Mouse (Mus musculus) adipocyte (in vitro differentiated cells): ENCODE results near the gene Nubp2.

Experiments used
- DNase-seq: peaks from one replicate; pipeline ENCODE4 v3.0.0-alpha.2; 2016; ENCODE audit warnings: low spot score

Gene Nubp2

GRCm38 (mm10) chr17:24886134-24886931 lies at the start of gene Nubp2, which contains the start of gene Spsb3:
TSS of gene Nubp2 (minus strand) at chr17:24886349.
TSS of gene Spsb3 (plus strand) at chr17:24886643.
- peak; percentile 100 for DNase-seq

GRCm38 (mm10) chr17:24935666-24936065 lies 49.5 kb upstream of the Nubp2 start:
- no peak for DNase-seq

GRCm38 (mm10) chr17:24934926-24935325 lies 48.8 kb upstream of the Nubp2 start:
- DNase-seq, result no peak

- no peak for DNase-seq
These were observed 47.0 kb upstream of the Nubp2 start for GRCm38 (mm10) chr17:24933163-24933562.

GRCm38 (mm10) chr17:24932431-24932830 lies 46.3 kb upstream of the Nubp2 start:
- peak; percentile 47 for DNase-seq

GRCm38 (mm10) chr17:24929506-24929905 lies 43.4 kb upstream of the Nubp2 start:
- DNase-seq, result no peak

- peak; percentile 50 for DNase-seq
These were observed 37.1 kb upstream of the Nubp2 start for GRCm38 (mm10) chr17:24923246-24923645.

GRCm38 (mm10) chr17:24913984-24914383 lies 27.8 kb upstream of the Nubp2 start:
- DNase-seq, result no peak

GRCm38 (mm10) chr17:24907591-24907990 lies 21.4 kb upstream of the Nubp2 start:
- DNase-seq, result no peak

GRCm38 (mm10) chr17:24903767-24904166 lies 17.6 kb upstream of the Nubp2 start:
- no peak for DNase-seq

- DNase-seq, result peak; percentile 60
These were observed 16.7 kb upstream of the Nubp2 start for GRCm38 (mm10) chr17:24902671-24903474.

- no peak for DNase-seq
These were observed 16.0 kb upstream of the Nubp2 start for GRCm38 (mm10) chr17:24902124-24902523.

- DNase-seq, result no peak
These were observed 13.9 kb upstream of the Nubp2 start for GRCm38 (mm10) chr17:24900014-24900413.

- peak; percentile 45 for DNase-seq
These were observed 13.0 kb upstream of the Nubp2 start for GRCm38 (mm10) chr17:24899153-24899552.

- no peak for DNase-seq
These were observed 12.1 kb upstream of the Nubp2 start for GRCm38 (mm10) chr17:24898041-24898854.

GRCm38 (mm10) chr17:24897600-24897999 lies 11.5 kb upstream of the Nubp2 start:
- DNase-seq, result no peak

- DNase-seq, result no peak
These were observed 10.8 kb upstream of the Nubp2 start for GRCm38 (mm10) chr17:24896993-24897269.

GRCm38 (mm10) chr17:24896241-24896992 lies 10.3 kb upstream of the Nubp2 start, which contains the start of gene Nme3:
TSS of gene Nme3 (plus strand) at chr17:24896500.
- peak; percentile 74 for DNase-seq

GRCm38 (mm10) chr17:24895571-24896240 lies 9.6 kb upstream of the Nubp2 start:
- peak; percentile 63 for DNase-seq

GRCm38 (mm10) chr17:24894995-24895547 lies 8.9 kb upstream of the Nubp2 start, which contains the start of the genes Eme2 and Mrps34:
TSS of gene Eme2 (minus strand) at chr17:24895087.
TSS of gene Mrps34 (plus strand) at chr17:24895116.
- DNase-seq, result peak; percentile 92
